Mouse (Mus musculus) stomach, postnatal 0 days (tissue): ENCODE data around the gene Pcgf2. TPM values are rescaled to one million over a fixed set of nuclear protein-coding genes. Genes with fewer than 3 reads are reported as not detected.
A peak's percentile ranks its signal among the peaks of the same experiment; 100 is the strongest.
"Not testable (repeated sequence)": the region's sequence is repeated elsewhere in the genome, so short reads cannot be mapped to it uniquely, and the experiment has no call there.

ENCODE experiments used
- ATAC-seq: fragments of 200-750 bp; cut with Nextera tagmentation; 2 replicates; pipeline ENCODE4 v1.8.0; 2017; ENCODE audit not compliant: low FRiP score, low TSS enrichment
- DNase-seq: peaks from one replicate; pipeline ENCODE4 v3.0.0-alpha.2; 2016; ENCODE audit warnings: low spot score
- H3K27ac ChIP-seq: fragments of 300-500 bp; sonication (generic); replicated peaks from 2 replicates; pipeline ENCODE4 v1.5.1; 2014; ENCODE audit warnings: mild to moderate bottlenecking, control low read depth
- H3K27me3 ChIP-seq: fragments of 300-500 bp; sonication (generic); 2 replicates; pipeline ENCODE4 v1.6.1; 2014; ENCODE audit warnings: low read length; ENCODE audit not compliant: control insufficient read depth, insufficient read depth
- H3K36me3 ChIP-seq: fragments of 300-500 bp; sonication (generic); 2 replicates; pipeline ENCODE4 v1.6.1; 2014; ENCODE audit warnings: low read length, mixed read lengths; ENCODE audit not compliant: control insufficient read depth, insufficient read depth
- H3K4me1 ChIP-seq: fragments of 300-500 bp; sonication (generic); replicated peaks from 2 replicates; pipeline ENCODE4 v1.6.1; 2014; ENCODE audit warnings: antibody characterized with exemption; ENCODE audit not compliant: control insufficient read depth, insufficient read depth
- H3K4me2 ChIP-seq: fragments of 300-500 bp; sonication (generic); replicated peaks from 2 replicates; pipeline ENCODE4 v1.6.1; 2014; ENCODE audit warnings: low read depth, mild to moderate bottlenecking, control low read depth, moderate library complexity
- H3K4me3 ChIP-seq: fragments of 300-500 bp; sonication (generic); 2 replicates; pipeline ENCODE4 v1.5.1; 2014; ENCODE audit warnings: low read depth, low read length, control low read depth
- H3K9ac ChIP-seq: fragments of 300-500 bp; sonication (generic); 2 replicates; pipeline ENCODE4 v1.6.1; 2014; ENCODE audit warnings: mild to moderate bottlenecking, low read length, control low read depth, mixed read lengths
- H3K9me3 ChIP-seq: fragments of 300-500 bp; sonication (generic); 2 replicates; pipeline ENCODE4 v1.6.1; 2016; ENCODE audit warnings: low read length; ENCODE audit not compliant: control insufficient read depth
- CTCF ChIP-seq: IDR thresholded peaks from 2 replicates; pipeline ENCODE4 v1.5.1; 2016; ENCODE audit warnings: antibody characterized with exemption, low read depth, mild to moderate bottlenecking, moderate library complexity
- EP300 ChIP-seq: optimal IDR thresholded peaks from 2 replicates; pipeline ENCODE3; 2016; ENCODE audit warnings: antibody characterized with exemption
- WGBS: fragments of 180-500 bp; shearing (Covaris S2); extraction: QIAGEN DNeasy Blood & Tissue Kit; methylation state at CpG from one replicate; pipeline ENCODE4 v1.1.7; 2014; 5-methylcytosine and 5-hydroxymethylcytosine counted together
- polyA plus RNA-seq: library from polyadenylated mRNA; unstranded; fragments of >200 nt; fragmentation: Nextera tagmentation; extraction: Ambion mirVana; gene quantifications from 2 replicates; pipeline ENCODE4 v1.2.1, GENCODE M21; 2015

Pcgf2 gene
- polyA plus RNA-seq, 1 experiment from 2014 or later: 6.6 TPM

DNA sequence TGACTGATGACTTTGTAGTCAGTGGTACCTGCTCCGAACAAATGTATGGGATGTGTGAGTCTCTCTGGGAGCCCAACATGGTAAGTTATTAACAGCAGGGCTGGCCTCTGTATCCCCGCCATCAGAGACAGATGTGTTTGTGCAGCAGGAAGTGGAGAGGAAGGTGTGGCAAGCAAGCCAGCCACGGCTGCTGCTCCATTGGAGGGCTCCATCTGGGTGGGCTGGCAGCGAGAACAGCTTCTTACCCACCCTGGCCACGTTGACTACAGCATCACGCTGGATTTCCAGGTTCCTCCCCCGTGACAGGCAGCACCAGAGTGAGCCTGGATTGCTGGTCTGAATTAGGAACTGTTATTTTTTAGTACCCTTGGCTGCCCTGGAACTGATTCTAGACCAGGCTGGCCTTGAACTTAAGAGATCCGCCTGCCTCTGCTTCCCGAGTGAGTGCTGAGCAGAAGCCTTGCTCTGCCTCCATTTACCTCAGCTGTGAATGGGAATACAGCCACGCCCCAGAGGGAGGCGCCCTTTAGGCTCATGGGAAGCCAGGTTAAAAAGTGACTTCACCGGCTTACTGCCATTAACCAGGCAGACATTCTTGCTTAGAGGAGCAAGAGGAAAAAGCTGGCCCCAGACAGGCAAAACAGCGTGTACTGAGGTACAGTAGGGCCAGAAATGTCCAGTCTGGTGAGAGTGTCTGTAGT is 11.1 kb upstream of the Pcgf2 start:
- ATAC-seq (no peak), DNase-seq (no peak)
- Histone ChIP-seq H3K9me3 (no peaks in the 10 kb centered on the region), H3K9ac (no peak overlapping the region), H3K27me3 (no peaks in the 10 kb centered on the region), H3K36me3 (peaks cover 13% of the 10 kb centered on the region; the same call in 1 of the 2 replicates), H3K4me1 (no peaks in the 10 kb centered on the region), H3K4me2 (no peak overlapping the region), H3K27ac (no peak overlapping the region), H3K4me3 (no peak overlapping the region)
- 74% methylated on average over 13 of the region's 13 CpGs for WGBS
- no peak for TF ChIP-seq CTCF
- no peak for TF ChIP-seq EP300

DNA sequence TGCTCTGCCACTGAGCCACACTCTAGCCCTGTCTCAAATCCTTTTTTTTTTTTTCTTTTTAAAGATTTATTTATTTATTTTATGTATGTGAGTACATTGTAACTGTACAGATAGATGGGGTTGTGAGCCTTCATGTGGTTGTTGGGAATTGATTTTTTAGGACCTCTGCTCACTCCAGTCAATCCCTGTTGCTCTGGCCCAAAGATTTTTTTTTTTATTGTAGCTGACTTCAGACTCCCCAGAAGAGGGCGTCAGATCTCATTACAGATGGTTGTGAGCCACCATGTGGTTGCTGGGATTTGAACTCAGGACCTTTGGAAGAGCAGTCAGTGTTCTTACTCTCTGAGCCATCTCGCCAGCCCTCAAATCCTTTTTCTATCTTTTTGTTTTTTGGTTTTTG is 9.8 kb upstream of the Pcgf2 start:
- H3K9me3 ChIP-seq, H3K4me2 ChIP-seq, H3K4me1 ChIP-seq, H3K27ac ChIP-seq, H3K9ac ChIP-seq, ATAC-seq, H3K27me3 ChIP-seq, H3K4me3 ChIP-seq, DNase-seq: not testable (repeated sequence)
- peaks cover 13% of the 10 kb centered on the region for H3K36me3 ChIP-seq
- WGBS: 83% methylated on average over 2 of the region's 2 CpGs

DNA sequence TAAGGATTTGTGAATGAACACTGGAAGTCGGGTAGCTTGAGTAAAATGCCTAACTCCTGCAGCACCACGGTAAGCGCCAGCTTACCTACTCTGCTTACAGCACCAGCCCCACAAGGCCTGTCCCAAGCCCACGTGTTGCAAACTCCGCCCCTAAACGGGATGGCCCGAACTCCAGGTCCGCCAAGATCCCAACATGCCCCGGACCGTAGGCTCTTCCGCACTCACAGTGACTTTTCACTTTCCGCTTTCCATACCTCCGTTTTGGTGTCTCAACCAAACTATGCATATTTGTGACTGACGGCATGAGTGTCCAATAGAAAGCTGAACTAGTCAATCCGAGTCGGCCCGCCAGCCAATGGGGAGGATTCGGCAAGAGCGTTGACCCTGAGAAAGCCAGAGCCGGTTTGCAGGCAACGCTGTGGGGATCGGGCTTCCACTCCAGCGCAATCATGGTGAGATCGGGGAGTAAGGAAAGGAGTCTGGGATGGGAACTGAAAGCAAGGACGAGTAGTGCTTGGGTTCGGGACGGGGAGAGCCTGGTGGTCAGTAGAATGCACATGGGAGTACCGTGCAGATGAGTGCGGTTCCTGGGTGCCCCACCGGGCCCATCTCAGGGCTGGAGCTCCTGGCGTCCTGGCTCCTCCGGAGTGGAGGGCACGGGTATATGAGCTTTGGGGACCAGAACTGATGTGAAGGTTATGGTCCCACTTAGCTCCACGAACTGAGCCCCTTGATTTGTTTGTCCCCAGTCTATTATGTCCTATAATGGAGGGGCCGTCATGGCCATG is 2.9 kb upstream of the Pcgf2 start, which contains the start of gene Psmb3:
Gene Psmb3 (plus strand): TSS at position 361 of the 788 bp plus-strand sequence.
- 0% methylated on average over 35 of the region's 35 CpGs for WGBS
- peak; percentile 83 for TF ChIP-seq EP300
- 0 out of 2 replicates have a peak, but pooled peaks have one; percentile 1 for TF ChIP-seq CTCF
- peak; percentile 95 for DNase-seq
- peak within 1 kb of the TSS; percentile 79 for H3K4me2 ChIP-seq
- H3K27ac ChIP-seq: peak within 1 kb of the TSS; percentile 90
- peak within 1 kb of the TSS; percentile 81 for H3K9ac ChIP-seq
- no peaks in the 10 kb centered on the region for H3K4me1 ChIP-seq
- peak within 1 kb of the TSS; percentile 85 for H3K4me3 ChIP-seq
- H3K27me3 ChIP-seq: no peaks in the 10 kb centered on the region
- ATAC-seq: peak; percentile 90
- peaks cover 3% of the 10 kb centered on the region for H3K36me3 ChIP-seq
- H3K9me3 ChIP-seq: no peaks in the 10 kb centered on the region

DNA sequence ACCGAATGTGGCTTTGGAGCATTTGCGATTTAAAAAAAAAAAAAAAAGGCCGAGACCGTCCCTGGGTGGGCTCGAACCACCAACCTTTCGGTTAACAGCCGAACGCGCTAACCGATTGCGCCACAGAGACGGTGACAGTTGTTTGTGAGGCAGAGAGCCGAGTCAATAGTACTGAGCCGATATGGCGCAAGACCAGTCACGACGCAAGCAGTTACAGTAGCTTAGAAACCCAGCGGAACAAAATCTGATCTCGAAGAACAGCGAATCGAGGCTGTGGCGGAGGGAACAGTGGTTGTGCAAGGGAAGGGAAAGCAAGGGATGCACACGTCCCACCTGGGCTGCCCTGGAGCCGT is 2.1 kb upstream of the Pcgf2 start:
- H3K4me3 ChIP-seq: peak overlapping the region; percentile 85
- peak overlapping the region; percentile 72 for H3K9ac ChIP-seq
- peak overlapping the region; percentile 90 for H3K27ac ChIP-seq
- no peaks in the 10 kb centered on the region for H3K9me3 ChIP-seq
- no peaks in the 10 kb centered on the region; the same call in 1 of the 2 replicates for H3K4me1 ChIP-seq
- WGBS: under 1% methylated on average over 24 of the region's 24 CpGs
- no peaks in the 10 kb centered on the region for H3K27me3 ChIP-seq
- peak; percentile 89 for DNase-seq
- ATAC-seq: peak; percentile 10
- TF ChIP-seq EP300 (no peak), CTCF (no peak)
- H3K4me2 ChIP-seq: peak overlapping the region; percentile 79
- peaks cover 3% of the 10 kb centered on the region for H3K36me3 ChIP-seq

DNA sequence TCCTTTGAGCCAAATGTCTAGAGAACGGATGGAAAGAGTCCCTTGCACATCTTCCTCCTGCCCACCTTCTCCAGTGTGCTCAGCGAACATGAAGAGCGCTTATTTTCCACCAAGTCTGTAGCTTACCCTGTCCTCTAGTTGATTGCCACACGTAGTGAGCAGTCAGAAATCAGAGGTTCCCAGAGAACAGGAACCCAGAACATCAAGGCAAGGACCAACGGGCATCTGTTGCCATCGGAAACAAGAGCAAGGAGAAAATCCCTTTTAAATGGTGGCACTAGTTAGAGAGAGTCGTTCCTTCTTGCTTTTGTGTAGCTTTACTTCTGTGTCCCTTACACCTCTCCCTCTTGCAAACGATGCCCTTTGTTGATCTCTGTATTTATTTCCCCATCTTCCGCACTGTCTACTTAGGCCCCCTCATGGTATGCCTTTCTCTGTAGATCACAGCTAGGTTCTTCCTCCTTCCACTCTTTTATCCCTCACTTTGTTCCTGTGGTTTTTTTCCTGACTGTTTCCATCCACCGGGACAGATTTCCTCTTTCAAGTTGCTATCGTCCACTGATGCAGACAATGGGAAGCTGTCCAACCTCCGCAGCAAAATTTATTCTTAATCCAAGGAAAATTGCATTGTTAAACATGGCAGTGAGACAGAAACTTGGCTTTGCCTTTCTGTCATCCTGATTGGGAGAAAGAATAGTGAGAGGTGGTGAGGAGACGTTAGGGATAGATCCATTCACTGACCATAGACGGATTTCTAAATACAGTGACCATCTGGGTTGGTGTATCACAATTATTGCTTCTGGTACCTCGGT is 1.5 kb upstream of the Pcgf2 start:
- 52% methylated on average over 15 of the region's 15 CpGs for WGBS
- DNase-seq: no peak
- Histone ChIP-seq H3K36me3 (peaks cover under 1% of the 10 kb centered on the region), H3K9me3 (no peaks in the 10 kb centered on the region), H3K4me1 (no peaks in the 10 kb centered on the region; the same call in 1 of the 2 replicates), H3K9ac (no peak overlapping the region), H3K4me2 (peak overlapping the region; percentile 36; the same call in 1 of the 2 replicates), H3K27ac (0 out of 2 replicates have a peak overlapping the region, but pooled peaks have one; percentile 35), H3K4me3 (peak overlapping the region; percentile 85), H3K27me3 (no peaks in the 10 kb centered on the region)
- TF ChIP-seq EP300 (no peak), CTCF (no peak)
- ATAC-seq: no peak
